Mouse (Mus musculus) embryonic facial prominence, embryonic 10.5 days (tissue): ENCODE results near the gene Cabp2. TPM values are rescaled to one million over a fixed set of nuclear protein-coding genes. Genes with fewer than 3 reads are reported as not detected.
"Not testable (repeated sequence)": the region's sequence is repeated elsewhere in the genome, so short reads cannot be mapped to it uniquely, and the experiment has no call there.

Source experiments
- DNase-seq: peaks from one replicate; pipeline ENCODE4 v3.0.0-alpha.2; 2017; ENCODE audit warnings: low spot score
- H3K27ac ChIP-seq: fragments of 300-500 bp; sonication (generic); replicated peaks from 2 replicates; pipeline ENCODE4 v1.5.1; 2016; ENCODE audit warnings: mild to moderate bottlenecking
- H3K27me3 ChIP-seq: fragments of 300-500 bp; sonication (generic); replicated peaks from 2 replicates; pipeline ENCODE4 v1.6.1; 2016; ENCODE audit warnings: low read depth, mild to moderate bottlenecking; ENCODE audit not compliant: poor library complexity, severe bottlenecking
- H3K36me3 ChIP-seq: fragments of 300-500 bp; sonication (generic); replicated peaks from 2 replicates; pipeline ENCODE4 v1.6.1; 2016; ENCODE audit warnings: mild to moderate bottlenecking, moderate library complexity
- H3K4me1 ChIP-seq: fragments of 300-500 bp; sonication (generic); 2 replicates; pipeline ENCODE4 v1.6.1; 2016
- H3K4me3 ChIP-seq: fragments of 300-500 bp; sonication (generic); 2 replicates; pipeline ENCODE4 v1.5.1; 2016; ENCODE audit warnings: mild to moderate bottlenecking, moderate library complexity
- H3K9me3 ChIP-seq: fragments of 300-500 bp; sonication (generic); 2 replicates; pipeline ENCODE4 v1.6.1; 2016; ENCODE audit warnings: mild to moderate bottlenecking
- WGBS: fragments of 180-500 bp; shearing (Covaris S2); methylation state at CpG from one replicate; pipeline ENCODE4 v1.1.7; 2016; 5-methylcytosine and 5-hydroxymethylcytosine counted together
- polyA plus RNA-seq: library from polyadenylated mRNA; unstranded; fragments of >200 nt; fragmentation: Nextera tagmentation; extraction: Ambion mirVana; gene quantifications from 2 replicates; pipeline ENCODE4 v1.2.1, GENCODE M21; 2016

Cabp2 gene
- polyA plus RNA-seq, 1 experiment from 2014 or later = not detected

- peaks cover 20% of the 10 kb centered on the region for H3K4me1 ChIP-seq
- no peak for DNase-seq
- H3K27ac ChIP-seq = no peak overlapping the region; the same call in 1 of the 2 replicates
- 79% methylated on average over 13 of the region's 13 CpGs for WGBS
- H3K4me3 ChIP-seq = peak overlapping the region; percentile 28; the same call in 1 of the 2 replicates
- H3K9me3 ChIP-seq = no peaks in the 10 kb centered on the region
- peaks cover 74% of the 10 kb centered on the region for H3K36me3 ChIP-seq
- H3K27me3 ChIP-seq = no peaks in the 10 kb centered on the region
Measured at GRCm38 (mm10) chr19:4113186-4113805, 31.9 kb downstream of the Cabp2 start.

GRCm38 (mm10) chr19:4113806-4114230, 32.4 kb downstream of the Cabp2 start:
- Histone ChIP-seq H3K36me3 (peaks cover 76% of the 10 kb centered on the region), H3K4me3 (peak overlapping the region; percentile 28; the same call in 1 of the 2 replicates), H3K4me1 (peaks cover 20% of the 10 kb centered on the region), H3K27me3 (no peaks in the 10 kb centered on the region), H3K27ac (no peak overlapping the region; the same call in 1 of the 2 replicates), H3K9me3 (no peaks in the 10 kb centered on the region)
- 58% methylated on average over 5 of the region's 5 CpGs for WGBS
- DNase-seq = no peak

- no peak for DNase-seq
- H3K27me3 ChIP-seq = no peaks in the 10 kb centered on the region
- WGBS = 92% methylated on average over 10 of the region's 10 CpGs
- peaks cover 20% of the 10 kb centered on the region for H3K4me1 ChIP-seq
- no peaks in the 10 kb centered on the region for H3K9me3 ChIP-seq
- no peak overlapping the region for H3K4me3 ChIP-seq
- no peak overlapping the region for H3K27ac ChIP-seq
- H3K36me3 ChIP-seq = peaks cover 79% of the 10 kb centered on the region
Measured at GRCm38 (mm10) chr19:4114551-4114950, 33.2 kb downstream of the Cabp2 start.

GRCm38 (mm10) chr19:4115144-4115543, 33.8 kb downstream of the Cabp2 start:
- Histone ChIP-seq H3K4me3 (no peak overlapping the region), H3K27ac (no peak overlapping the region), H3K9me3 (no peaks in the 10 kb centered on the region), H3K4me1 (peaks cover 22% of the 10 kb centered on the region), H3K27me3 (no peaks in the 10 kb centered on the region), H3K36me3 (peaks cover 79% of the 10 kb centered on the region)
- no peak for DNase-seq
- WGBS = 92% methylated on average over 10 of the region's 10 CpGs

- no peak overlapping the region for H3K27ac ChIP-seq
- H3K36me3 ChIP-seq = peaks cover 79% of the 10 kb centered on the region
- H3K27me3 ChIP-seq = no peaks in the 10 kb centered on the region
- no peak for DNase-seq
- 83% methylated on average over 11 of the region's 11 CpGs for WGBS
- H3K9me3 ChIP-seq = no peaks in the 10 kb centered on the region
- peaks cover 29% of the 10 kb centered on the region for H3K4me1 ChIP-seq
- H3K4me3 ChIP-seq = no peak overlapping the region
Measured at GRCm38 (mm10) chr19:4115816-4116215, 34.4 kb downstream of the Cabp2 start.

GRCm38 (mm10) chr19:4117006-4117405, 35.6 kb downstream of the Cabp2 start:
- DNase-seq = no peak
- H3K4me1 ChIP-seq = peaks cover 32% of the 10 kb centered on the region
- 97% methylated on average over 7 of the region's 7 CpGs for WGBS
- H3K27me3 ChIP-seq = no peaks in the 10 kb centered on the region
- no peak overlapping the region for H3K4me3 ChIP-seq
- peaks cover 67% of the 10 kb centered on the region for H3K36me3 ChIP-seq
- no peaks in the 10 kb centered on the region for H3K9me3 ChIP-seq
- H3K27ac ChIP-seq = no peak overlapping the region

GRCm38 (mm10) chr19:4118350-4118749, 37.0 kb downstream of the Cabp2 start:
- H3K36me3 ChIP-seq = peaks cover 54% of the 10 kb centered on the region

GRCm38 (mm10) chr19:4119716-4120487, 38.5 kb downstream of the Cabp2 start:
- no peaks in the 10 kb centered on the region for H3K27me3 ChIP-seq
- DNase-seq = no peak
- H3K27ac ChIP-seq = no peak overlapping the region
- WGBS = 88% methylated on average over 6 of the region's 6 CpGs
- H3K36me3 ChIP-seq = peaks cover 38% of the 10 kb centered on the region
- H3K4me1 ChIP-seq = peaks cover 19% of the 10 kb centered on the region
- peak overlapping the region; percentile 63; the same call in 1 of the 2 replicates for H3K4me3 ChIP-seq
- no peaks in the 10 kb centered on the region for H3K9me3 ChIP-seq

More at GRCm38 (mm10) chr19:4118350-4118749, 37.0 kb downstream of the Cabp2 start:
- DNase-seq = no peak
- 95% methylated on average over 2 of the region's 2 CpGs for WGBS
- Histone ChIP-seq H3K9me3 (no peaks in the 10 kb centered on the region), H3K4me1 (peaks cover 26% of the 10 kb centered on the region), H3K27me3 (no peaks in the 10 kb centered on the region), H3K4me3 (no peak overlapping the region), H3K27ac (no peak overlapping the region)

- Histone ChIP-seq H3K36me3 (peaks cover 32% of the 10 kb centered on the region), H3K9me3 (no peaks in the 10 kb centered on the region), H3K27me3 (no peaks in the 10 kb centered on the region), H3K27ac (no peak overlapping the region), H3K4me1 (peaks cover 24% of the 10 kb centered on the region), H3K4me3 (peak overlapping the region; percentile 63)
- WGBS = 96% methylated on average over 2 of the region's 2 CpGs
- no peak for DNase-seq
Measured at GRCm38 (mm10) chr19:4120496-4120895, 39.1 kb downstream of the Cabp2 start.

- Histone ChIP-seq H3K36me3 (peaks cover 25% of the 10 kb centered on the region), H3K27ac (peak overlapping the region; percentile 92), H3K27me3 (no peaks in the 10 kb centered on the region), H3K4me3 (peak overlapping the region; percentile 63), H3K4me1 (peaks cover 28% of the 10 kb centered on the region), H3K9me3 (no peaks in the 10 kb centered on the region)
- 3% methylated on average over 38 of the region's 38 CpGs for WGBS
- DNase-seq = peak; percentile 96
Measured at GRCm38 (mm10) chr19:4121097-4121805, 39.9 kb downstream of the Cabp2 start.

- peak overlapping the region; percentile 92; the same call in 1 of the 2 replicates for H3K27ac ChIP-seq
- WGBS = 59% methylated on average over 6 of the region's 6 CpGs
Measured at GRCm38 (mm10) chr19:4121896-4122295, 40.5 kb downstream of the Cabp2 start.

More at GRCm38 (mm10) chr19:4121896-4122295, 40.5 kb downstream of the Cabp2 start:
- peak overlapping the region; percentile 63; the same call in 1 of the 2 replicates for H3K4me3 ChIP-seq
- DNase-seq, H3K27me3 ChIP-seq, H3K9me3 ChIP-seq: not testable (repeated sequence)
- peaks cover 18% of the 10 kb centered on the region for H3K36me3 ChIP-seq
- peaks cover 35% of the 10 kb centered on the region for H3K4me1 ChIP-seq
